Mouse (Mus musculus) E14TG2a.4 (cell line): ENCODE results near the gene Ptges3.
"Not testable (repeated sequence)": the region's sequence is repeated elsewhere in the genome, so short reads cannot be mapped to it uniquely, and the experiment has no call there.

ENCODE experiments used
- H3K27me3 ChIP-seq: 2 replicates; pipeline ENCODE4 v1.6.1; 2014; ENCODE audit warnings: low read length, control low read depth; ENCODE audit not compliant: insufficient read depth
- H3K36me3 ChIP-seq: 2 replicates; pipeline ENCODE4 v1.6.1; 2014; ENCODE audit warnings: low read length, control low read depth; ENCODE audit not compliant: insufficient read depth
- H3K4me1 ChIP-seq: replicated peaks from 2 replicates; pipeline ENCODE4 v1.6.1; 2014; ENCODE audit warnings: low read depth, low read length, control low read depth
- H3K4me3 ChIP-seq: replicated peaks from 2 replicates; pipeline ENCODE4 v1.5.1; 2014; ENCODE audit warnings: mild to moderate bottlenecking, low read length
- H3K9me3 ChIP-seq: 2 replicates; pipeline ENCODE4 v1.6.1; 2014; ENCODE audit warnings: low read length, control low read depth
- CTCF ChIP-seq: conservative IDR thresholded peaks from 2 replicates; pipeline ENCODE4 v1.5.1; 2014; ENCODE audit warnings: low read length
- NANOG ChIP-seq: IDR thresholded peaks from 2 replicates; pipeline ENCODE4 v1.6.1; 2014; ENCODE audit warnings: borderline replicate concordance, low read length, mixed read lengths
- POU5F1 ChIP-seq: IDR thresholded peaks from 2 replicates; pipeline ENCODE4 v1.6.1; 2014; ENCODE audit warnings: low read length, borderline replicate concordance

The Ptges3 gene

DNA sequence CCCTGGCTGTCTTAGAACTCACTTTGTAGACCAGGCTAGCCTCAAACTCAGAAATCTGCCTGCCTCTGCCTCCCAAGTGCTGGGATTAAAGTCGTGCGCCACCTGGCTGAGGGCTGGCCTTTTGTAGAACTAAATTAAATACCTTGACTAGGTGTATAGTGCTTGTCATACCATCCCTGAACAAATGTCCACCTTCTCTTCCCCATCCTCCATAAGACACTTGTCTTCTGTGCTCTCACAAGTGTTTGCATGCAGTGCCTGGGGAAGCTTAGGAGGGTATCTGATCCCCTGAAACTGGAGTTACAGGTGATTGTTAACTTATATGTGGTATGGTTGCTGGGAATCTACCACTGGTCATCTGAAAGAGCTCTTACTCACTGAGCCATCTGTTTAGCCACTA lies 8.4 kb upstream of the Ptges3 start:
- no peak for TF ChIP-seq NANOG
- TF ChIP-seq CTCF = no peak
- TF ChIP-seq POU5F1 = no peak
- peaks cover 64% of the 10 kb centered on the region for H3K36me3 ChIP-seq
- H3K27me3 ChIP-seq = peaks cover 3% of the 10 kb centered on the region; the same call in 1 of the 2 replicates
- peaks cover 10% of the 10 kb centered on the region for H3K4me1 ChIP-seq
- H3K9me3 ChIP-seq = no peaks in the 10 kb centered on the region
- H3K4me3 ChIP-seq = no peak overlapping the region

- no peak overlapping the region for H3K4me3 ChIP-seq
- H3K27me3 ChIP-seq = peaks cover 3% of the 10 kb centered on the region; the same call in 1 of the 2 replicates
- H3K9me3 ChIP-seq = no peaks in the 10 kb centered on the region
- H3K4me1 ChIP-seq = no peaks in the 10 kb centered on the region; the same call in 1 of the 2 replicates
- H3K36me3 ChIP-seq = peaks cover 52% of the 10 kb centered on the region
- no peak for TF ChIP-seq POU5F1
- no peak for TF ChIP-seq NANOG
- no peak for TF ChIP-seq CTCF
Observed at GRCm38 (mm10) chr10:128051589-128051988, 7.2 kb upstream of the Ptges3 start.

DNA sequence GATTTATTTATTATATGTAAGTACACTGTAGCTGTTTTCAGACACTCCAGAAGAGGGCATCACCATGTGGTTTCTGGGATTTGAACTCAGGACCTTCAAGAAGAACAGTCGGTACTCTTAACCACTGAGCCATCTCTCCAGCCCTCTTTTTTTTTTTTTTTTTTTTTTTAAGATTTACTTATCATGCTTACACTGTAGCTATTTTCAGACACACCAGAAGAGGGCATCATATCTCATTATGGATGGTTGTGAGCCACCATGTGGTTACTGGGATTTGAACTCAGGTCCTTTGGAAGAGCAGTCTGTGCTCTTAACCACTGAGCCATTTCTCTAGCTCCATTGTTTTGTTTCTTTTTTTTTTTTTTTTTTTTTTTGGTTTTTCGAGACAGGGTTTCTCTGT lies 6.6 kb upstream of the Ptges3 start:
- not testable (repeated sequence) for H3K9me3 ChIP-seq, H3K4me1 ChIP-seq, H3K27me3 ChIP-seq, H3K4me3 ChIP-seq
- H3K36me3 ChIP-seq = peaks cover 46% of the 10 kb centered on the region

GRCm38 (mm10) chr10:128053001-128053400 lies 5.8 kb upstream of the Ptges3 start:
- Histone ChIP-seq H3K27me3 (peaks cover 3% of the 10 kb centered on the region; the same call in 1 of the 2 replicates), H3K4me3 (no peak overlapping the region), H3K4me1 (peaks cover 13% of the 10 kb centered on the region), H3K36me3 (peaks cover 38% of the 10 kb centered on the region), H3K9me3 (no peaks in the 10 kb centered on the region)
- TF ChIP-seq CTCF (no peak), POU5F1 (no peak), NANOG (no peak)

- H3K27me3 ChIP-seq = peaks cover 3% of the 10 kb centered on the region; the same call in 1 of the 2 replicates
- H3K9me3 ChIP-seq = no peaks in the 10 kb centered on the region
- H3K4me1 ChIP-seq = peaks cover 42% of the 10 kb centered on the region
- peak; percentile 33; the same call in 1 of the 2 replicates for TF ChIP-seq NANOG
- no peak for TF ChIP-seq POU5F1
- TF ChIP-seq CTCF = no peak
- peak overlapping the region; percentile 98 for H3K4me3 ChIP-seq
- H3K36me3 ChIP-seq = peaks cover 27% of the 10 kb centered on the region
Observed at GRCm38 (mm10) chr10:128058184-128058583, 570 bp upstream of the Ptges3 start.

DNA sequence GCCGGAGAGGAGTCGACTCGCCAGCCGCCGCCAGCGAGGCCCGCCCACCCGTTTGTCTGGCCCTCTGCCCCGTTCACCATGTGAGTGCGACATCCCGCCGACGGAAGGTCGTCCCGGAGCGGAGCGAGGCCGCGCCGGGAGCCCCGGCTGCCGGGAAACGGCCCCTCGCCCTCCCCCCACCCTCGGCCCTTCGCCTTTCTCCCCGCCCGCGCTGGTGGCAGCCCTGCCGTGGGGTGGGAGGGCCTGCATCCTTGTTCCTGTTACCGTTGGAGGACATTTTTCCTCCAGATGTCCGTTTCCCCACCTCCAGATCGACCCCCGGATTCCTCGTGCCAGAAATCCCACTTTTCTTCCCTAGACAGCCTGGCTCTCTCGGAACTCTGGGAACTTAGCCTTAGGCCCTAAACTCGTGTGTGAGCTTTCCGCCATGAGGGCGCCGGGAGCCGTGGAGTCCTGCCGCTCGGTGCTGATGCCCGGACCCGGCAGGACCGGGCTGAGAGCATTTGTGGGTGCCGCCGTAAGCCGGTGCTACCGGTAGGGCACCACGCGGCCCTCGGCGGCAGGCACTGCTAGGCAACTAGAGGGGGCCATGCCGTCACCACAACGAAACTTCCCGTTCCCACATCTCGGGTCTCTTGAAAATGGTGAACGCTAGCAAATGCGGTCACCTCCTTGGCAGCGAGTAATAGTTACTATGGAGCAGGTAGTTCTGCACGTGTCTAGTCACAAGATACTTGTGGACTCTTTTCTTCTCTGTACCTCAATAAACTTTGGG lies 640 bp downstream of the Ptges3 start:
- H3K9me3 ChIP-seq = no peaks in the 10 kb centered on the region
- H3K27me3 ChIP-seq = no peaks in the 10 kb centered on the region
- peak overlapping the region; percentile 98 for H3K4me3 ChIP-seq
- H3K4me1 ChIP-seq = peaks cover 54% of the 10 kb centered on the region
- H3K36me3 ChIP-seq = peaks cover 38% of the 10 kb centered on the region
- TF ChIP-seq CTCF (no peak), NANOG (no peak), POU5F1 (no peak)

DNA sequence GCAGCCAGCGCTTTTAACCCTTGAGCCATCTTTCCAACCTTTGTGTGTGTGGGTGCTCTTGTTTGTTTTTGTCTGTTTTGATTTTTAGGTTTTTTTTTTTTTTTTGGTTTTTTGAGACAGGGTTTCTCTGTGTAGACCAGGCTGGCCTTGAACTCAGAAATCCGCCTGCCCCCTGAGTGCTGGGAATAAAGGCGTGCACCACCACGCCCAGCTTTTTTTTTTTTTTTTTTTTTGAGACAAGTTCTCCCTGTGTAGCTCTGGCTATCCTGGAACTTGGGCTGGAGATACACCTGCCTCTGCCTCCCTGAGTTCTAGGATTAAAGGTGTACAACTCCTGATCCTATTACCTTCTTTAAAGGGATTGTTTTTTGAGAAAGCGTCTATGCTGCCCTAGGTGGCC lies 2.4 kb downstream of the Ptges3 start:
- H3K27me3 ChIP-seq = no peaks in the 10 kb centered on the region
- H3K4me1 ChIP-seq = peaks cover 71% of the 10 kb centered on the region
- TF ChIP-seq POU5F1 (no peak), NANOG (no peak), CTCF (no peak)
- peaks cover 55% of the 10 kb centered on the region for H3K36me3 ChIP-seq
- peak overlapping the region; percentile 98 for H3K4me3 ChIP-seq
- no peaks in the 10 kb centered on the region for H3K9me3 ChIP-seq

- TF ChIP-seq NANOG = no peak
- no peak for TF ChIP-seq CTCF
- TF ChIP-seq POU5F1 = no peak
- H3K27me3 ChIP-seq = no peaks in the 10 kb centered on the region
- H3K4me1 ChIP-seq = peaks cover 76% of the 10 kb centered on the region
- H3K9me3 ChIP-seq = no peaks in the 10 kb centered on the region
- peak overlapping the region; percentile 98 for H3K4me3 ChIP-seq
- H3K36me3 ChIP-seq = peaks cover 68% of the 10 kb centered on the region
Observed at GRCm38 (mm10) chr10:128062221-128062989, 3.7 kb downstream of the Ptges3 start.
